In genomic region chr12:70824729-70825650, GRCm38 (mm10) we compare ENCODE assay signal across 8 mouse cellular contexts. TPM values are rescaled to one million over a fixed set of nuclear protein-coding genes. Genes with fewer than 3 reads are reported as not detected.
A peak's percentile ranks its signal among the peaks of the same experiment; 100 is the strongest.
DNase-seq lines count a peak whose midpoint lies in the region; ATAC-seq lines count a peak whose summit lies in the region.

TSS of gene Frmd6 (plus strand) at chr12:70825514.

- peak within 1 kb of the TSS; percentile 78 for H3K4me3 ChIP-seq in hindbrain, embryonic 13.5 days

- H3K9ac ChIP-seq in hindbrain, embryonic 13.5 days = peak within 1 kb of the TSS; percentile 83

- no peaks in the 10 kb centered on the region for H3K36me3 ChIP-seq in hindbrain, embryonic 13.5 days

- under 1% methylated on average over 70 of the region's 75 CpGs for WGBS in hindbrain, embryonic 13.5 days

- DNase-seq in NIH3T3 (ENCODE audit: low read depth) = peak; percentile 98
- DNase-seq in cerebellum, postnatal 10 days = peak; percentile 98 to 99
- DNase-seq in frontal cortex, postnatal 14 days (ENCODE audit: low spot score in 2 of 2) = peak; percentile 84
- peak; percentile 88 to 89 for DNase-seq in layer of hippocampus, postnatal 36 days
- peak; percentile 92 for DNase-seq in lung, postnatal 36 days
- DNase-seq in retina, postnatal 1 day = peak; percentile 97
- DNase-seq in urinary bladder, adult 18-20 months (ENCODE audit: low spot score in 2 of 2) = peak; percentile 82 to 91

- H3K4me2 ChIP-seq in hindbrain, embryonic 13.5 days = peak within 1 kb of the TSS; percentile 79

- ATAC-seq in hindbrain, embryonic 13.5 days (ENCODE audit: low FRiP score) = peak; percentile 93

- peak within 1 kb of the TSS; percentile 91 for H3K27ac ChIP-seq in hindbrain, embryonic 13.5 days

- peaks cover 28% of the 10 kb centered on the region for H3K4me1 ChIP-seq in hindbrain, embryonic 13.5 days (replicated peaks)

- no peaks in the 10 kb centered on the region for H3K27me3 ChIP-seq in hindbrain, embryonic 13.5 days

- H3K9me3 ChIP-seq in hindbrain, embryonic 13.5 days = no peaks in the 10 kb centered on the region

RNA-seq across cellular contexts. Expression of gene Frmd6, which starts in this region (rescaled TPM):
- 9.7 and 9.9 TPM in 2 replicates for polyA plus RNA-seq in hindbrain, embryonic 13.5 days (2015; fragmentation: Nextera tagmentation; extraction: Ambion mirVana)
- total RNA-seq in layer of hippocampus, postnatal 36 days (2021) = 10 to 100 TPM; 20.7 to 20.9 TPM

Comparison
In these comparisons a context has a peak if more than half of its experiments do, and no peak if none do; other contexts are left out.
1. Peak in every context shown above with its lines: DNase-seq, ATAC-seq, H3K4me3 ChIP-seq and H3K27ac ChIP-seq.